Mouse (Mus musculus) heart, adult 9 months (tissue): Measurements from ENCODE around the gene Gfm2.

ENCODE experiments used
- DNase-seq, 2 experiments: peaks; one replicate each; pipeline ENCODE4 v3.0.0; 2022; ENCODE audit warnings: low spot score in 2 of 2

Gene Gfm2

GRCm38 (mm10) chr13:97227795-97228194, 90.1 kb downstream of the Gfm2 start:
- no peak for DNase-seq

GRCm38 (mm10) chr13:97230101-97230500, 92.4 kb downstream of the Gfm2 start:
- DNase-seq = no peak
